In the genomic region with DNA sequence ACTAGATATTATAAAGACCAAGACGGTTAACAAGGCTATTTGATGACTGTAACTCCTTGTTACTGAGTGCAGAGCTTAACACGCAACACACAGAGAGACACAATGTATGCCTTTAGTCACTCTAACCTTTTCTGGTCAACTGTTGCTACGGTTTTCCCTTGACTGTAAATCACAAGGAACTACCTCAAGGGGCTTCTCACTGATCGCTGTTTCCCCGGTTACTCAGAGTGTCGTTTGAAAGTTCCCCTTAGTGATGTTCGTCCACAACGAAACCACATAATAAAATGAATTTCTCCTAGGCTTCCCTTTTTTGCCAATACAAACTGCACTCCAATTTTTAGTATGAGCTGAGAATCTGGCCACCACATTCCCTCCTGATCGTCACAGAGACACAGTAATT, we compare ENCODE assay signal across 7 mouse cellular contexts.
A peak's percentile ranks its signal among the peaks of the same experiment; 100 is the strongest.
DNase-seq lines count a peak whose midpoint lies in the region; ATAC-seq lines count a peak whose summit lies in the region.

No protein-coding gene starts in this region.

- H3K27me3 ChIP-seq in liver, embryonic 11.5 days (replicated peaks; ENCODE audit: control insufficient read depth, insufficient read depth, low read length), result peaks cover 3% of the 10 kb centered on the region
- peaks cover 23% of the 10 kb centered on the region for H3K27me3 ChIP-seq in liver, embryonic 12.5 days (replicated peaks)
- H3K27me3 ChIP-seq in embryonic facial prominence, embryonic 12.5 days, result no peaks in the 10 kb centered on the region
- H3K27me3 ChIP-seq in hindbrain, embryonic 15.5 days, result 0 out of 2 replicates have a peak, but pooled peaks cover 11% of the 10 kb centered on the region
- H3K27me3 ChIP-seq in neural tube, embryonic 13.5 days, result peaks cover 16% of the 10 kb centered on the region; the same call in 1 of the 2 replicates

- peaks cover 29% of the 10 kb centered on the region for H3K4me1 ChIP-seq in liver, embryonic 11.5 days (replicated peaks; ENCODE audit: control insufficient read depth, insufficient read depth, low read length)
- peaks cover 46% of the 10 kb centered on the region for H3K4me1 ChIP-seq in liver, embryonic 12.5 days
- H3K4me1 ChIP-seq in embryonic facial prominence, embryonic 12.5 days, result peaks cover 28% of the 10 kb centered on the region
- H3K4me1 ChIP-seq in hindbrain, embryonic 15.5 days (replicated peaks), result peaks cover 25% of the 10 kb centered on the region
- peaks cover 74% of the 10 kb centered on the region for H3K4me1 ChIP-seq in neural tube, embryonic 13.5 days (replicated peaks)

- DNase-seq in liver, embryonic 11.5 days (ENCODE audit: low spot score), result no peak
- no peak for DNase-seq in thymus, postnatal 0 days (ENCODE audit: low spot score)
- no peak for DNase-seq in frontal cortex, postnatal 25 days (ENCODE audit: low spot score in 2 of 2)

- 39% methylated on average over 9 of the region's 9 CpGs for WGBS in liver, embryonic 11.5 days
- WGBS in liver, embryonic 12.5 days (ENCODE audit: insufficient replicate concordance), result 42% methylated on average over 9 of the region's 9 CpGs
- 51% methylated on average over 9 of the region's 9 CpGs for WGBS in embryonic facial prominence, embryonic 12.5 days
- 26% methylated on average over 9 of the region's 9 CpGs for WGBS in hindbrain, embryonic 15.5 days
- 7% methylated on average over 9 of the region's 9 CpGs for WGBS in neural tube, embryonic 13.5 days

- H3K9me3 ChIP-seq in liver, embryonic 11.5 days (ENCODE audit: control insufficient read depth, low read length), result no peaks in the 10 kb centered on the region
- H3K9me3 ChIP-seq in liver, embryonic 12.5 days (replicated peaks), result no peaks in the 10 kb centered on the region
- H3K9me3 ChIP-seq in embryonic facial prominence, embryonic 12.5 days, result no peaks in the 10 kb centered on the region
- no peaks in the 10 kb centered on the region for H3K9me3 ChIP-seq in hindbrain, embryonic 15.5 days
- H3K9me3 ChIP-seq in neural tube, embryonic 13.5 days, result no peaks in the 10 kb centered on the region

- no peaks in the 10 kb centered on the region for H3K36me3 ChIP-seq in liver, embryonic 11.5 days (ENCODE audit: control insufficient read depth, insufficient read depth, low read length)
- no peaks in the 10 kb centered on the region for H3K36me3 ChIP-seq in liver, embryonic 12.5 days
- no peaks in the 10 kb centered on the region for H3K36me3 ChIP-seq in embryonic facial prominence, embryonic 12.5 days
- no peaks in the 10 kb centered on the region for H3K36me3 ChIP-seq in hindbrain, embryonic 15.5 days
- H3K36me3 ChIP-seq in neural tube, embryonic 13.5 days, result no peaks in the 10 kb centered on the region

- no peak for ATAC-seq in liver, embryonic 11.5 days (replicated peaks; ENCODE audit: low FRiP score)
- ATAC-seq in liver, embryonic 12.5 days, result no peak
- ATAC-seq in embryonic facial prominence, embryonic 12.5 days (ENCODE audit: insufficient number of reproducible peaks, insufficient read depth, low FRiP score, low TSS enrichment), result no peak
- ATAC-seq in hindbrain, embryonic 15.5 days (ENCODE audit: low FRiP score, low read depth), result no peak
- ATAC-seq in neural tube, embryonic 13.5 days (ENCODE audit: low read depth), result no peak

- peak overlapping the region; percentile 45 for H3K4me2 ChIP-seq in liver, embryonic 11.5 days
- H3K4me2 ChIP-seq in liver, embryonic 12.5 days, result no peak overlapping the region
- H3K4me2 ChIP-seq in embryonic facial prominence, embryonic 12.5 days (replicated peaks), result peak overlapping the region; percentile 47
- H3K4me2 ChIP-seq in hindbrain, embryonic 15.5 days, result peak overlapping the region; percentile 31
- peak overlapping the region; percentile 33 for H3K4me2 ChIP-seq in neural tube, embryonic 13.5 days

- H3K9ac ChIP-seq in liver, embryonic 11.5 days (ENCODE audit: low read depth, low read length), result no peak overlapping the region; the same call in 1 of the 2 replicates
- no peak overlapping the region for H3K9ac ChIP-seq in liver, embryonic 12.5 days
- no peak overlapping the region for H3K9ac ChIP-seq in embryonic facial prominence, embryonic 12.5 days
- H3K9ac ChIP-seq in hindbrain, embryonic 15.5 days, result no peak overlapping the region
- H3K9ac ChIP-seq in neural tube, embryonic 13.5 days, result peak overlapping the region; percentile 31; the same call in 1 of the 2 replicates

- no peak overlapping the region for H3K4me3 ChIP-seq in liver, embryonic 11.5 days (ENCODE audit: low read depth, low read length)
- no peak overlapping the region for H3K4me3 ChIP-seq in liver, embryonic 12.5 days
- H3K4me3 ChIP-seq in embryonic facial prominence, embryonic 12.5 days, result no peak overlapping the region
- no peak overlapping the region for H3K4me3 ChIP-seq in hindbrain, embryonic 15.5 days
- peak overlapping the region; percentile 13; the same call in 1 of the 2 replicates for H3K4me3 ChIP-seq in neural tube, embryonic 13.5 days

- no peak overlapping the region for H3K27ac ChIP-seq in liver, embryonic 11.5 days (ENCODE audit: low read depth, low read length)
- no peak overlapping the region; the same call in 1 of the 2 replicates for H3K27ac ChIP-seq in liver, embryonic 12.5 days
- H3K27ac ChIP-seq in embryonic facial prominence, embryonic 12.5 days, result 0 out of 2 replicates have a peak overlapping the region, but pooled peaks have one; percentile 7
- no peak overlapping the region; the same call in 1 of the 2 replicates for H3K27ac ChIP-seq in hindbrain, embryonic 15.5 days (replicated peaks)
- H3K27ac ChIP-seq in neural tube, embryonic 13.5 days (replicated peaks), result peak overlapping the region; percentile 33; the same call in 1 of the 2 replicates

Comparison
In these comparisons a context has a peak if more than half of its experiments do, and no peak if none do; other contexts are left out.
1. H3K27ac ChIP-seq: peak in embryonic facial prominence, embryonic 12.5 days (single experiment) and neural tube, embryonic 13.5 days (single experiment); none in liver, embryonic 11.5 days (single experiment), liver, embryonic 12.5 days (single experiment) and hindbrain, embryonic 15.5 days (single experiment).